Mouse (Mus musculus): ENCODE results near the gene Rab11fip3. TPM values are rescaled to one million over a fixed set of nuclear protein-coding genes. Genes with fewer than 3 reads are reported as not detected.
"Not testable (repeated sequence)": the region's sequence is repeated elsewhere in the genome, so short reads cannot be mapped to it uniquely, and the experiment has no call there.

Gene Rab11fip3
- polyA plus RNA-seq, 1 experiment from 2014 or later = 42.8 TPM

DNA sequence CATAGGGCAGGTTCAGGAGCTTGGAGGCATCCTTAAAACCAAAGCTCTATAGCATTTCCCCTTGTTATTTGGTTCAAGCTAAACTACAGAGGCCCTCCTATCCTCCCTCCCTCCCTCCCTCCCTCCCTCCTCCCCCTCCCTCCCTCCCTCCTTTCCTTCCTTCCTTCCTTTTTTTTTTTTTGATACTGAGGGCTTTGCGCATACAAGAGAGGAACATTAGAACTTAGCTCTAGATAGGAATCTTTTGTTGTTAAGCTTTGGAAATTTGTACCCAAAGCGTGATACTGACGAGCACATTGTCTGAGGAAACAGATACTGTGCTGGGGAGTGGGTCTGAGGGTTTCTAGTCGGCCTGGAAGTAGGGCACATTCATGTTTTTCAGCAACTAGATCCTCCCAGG is 36.3 kb upstream of the Rab11fip3 start:
- Histone ChIP-seq H3K27ac (no peak overlapping the region), H3K4me1 (peaks cover under 1% of the 10 kb centered on the region; the same call in 1 of the 2 replicates), H3K4me2 (replicated peaks) (no peak overlapping the region), H3K27me3 (peaks cover 5% of the 10 kb centered on the region), H3K4me3 (no peak overlapping the region), H3K36me3 (no peaks in the 10 kb centered on the region), H3K9ac (no peak overlapping the region), H3K9me3 (replicated peaks) (no peaks in the 10 kb centered on the region)
- 68% methylated on average over 4 of the region's 4 CpGs for WGBS
- ATAC-seq (ENCODE audit: low FRiP score) = no peak

GRCm38 (mm10) chr17:26101478-26101877 is 32.1 kb upstream of the Rab11fip3 start:
- no peak overlapping the region for H3K4me2 ChIP-seq (replicated peaks)
- no peak overlapping the region for H3K27ac ChIP-seq
- no peaks in the 10 kb centered on the region for H3K9me3 ChIP-seq (replicated peaks)
- no peak overlapping the region for H3K9ac ChIP-seq
- no peaks in the 10 kb centered on the region for H3K27me3 ChIP-seq
- no peak for ATAC-seq (ENCODE audit: low FRiP score)
- no peaks in the 10 kb centered on the region for H3K36me3 ChIP-seq
- no peaks in the 10 kb centered on the region for H3K4me1 ChIP-seq
- H3K4me3 ChIP-seq = no peak overlapping the region
- WGBS = 30% methylated on average over 4 of the region's 4 CpGs

DNA sequence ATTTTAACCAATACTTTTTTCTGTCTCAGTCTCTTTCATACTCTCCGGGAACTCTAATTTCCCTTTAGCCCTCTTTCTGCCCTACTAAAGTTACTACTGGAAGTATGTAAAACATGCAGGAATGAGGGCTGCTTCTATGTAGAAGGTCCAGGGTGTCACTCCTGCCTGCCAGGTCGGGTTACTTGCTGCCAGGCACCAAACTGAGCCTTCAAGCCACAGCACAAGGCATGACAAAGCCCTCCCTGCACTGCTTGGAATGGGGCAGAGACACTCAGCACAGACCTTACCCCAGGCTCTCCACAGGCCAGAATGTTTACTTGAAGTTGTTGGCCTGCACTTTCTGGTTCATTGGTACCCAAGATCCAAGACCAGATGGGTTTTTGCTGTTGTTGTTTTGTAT is 30.8 kb upstream of the Rab11fip3 start:
- no peak overlapping the region for H3K4me2 ChIP-seq (replicated peaks)
- no peaks in the 10 kb centered on the region for H3K36me3 ChIP-seq
- ATAC-seq (ENCODE audit: low FRiP score) = no peak
- peaks cover 4% of the 10 kb centered on the region; the same call in 1 of the 2 replicates for H3K4me1 ChIP-seq
- no peak overlapping the region for H3K4me3 ChIP-seq
- no peak overlapping the region for H3K9ac ChIP-seq
- H3K27ac ChIP-seq = no peak overlapping the region
- H3K27me3 ChIP-seq = no peaks in the 10 kb centered on the region
- H3K9me3 ChIP-seq (replicated peaks) = no peaks in the 10 kb centered on the region
- WGBS = 37% methylated on average over 2 of the region's 2 CpGs

DNA sequence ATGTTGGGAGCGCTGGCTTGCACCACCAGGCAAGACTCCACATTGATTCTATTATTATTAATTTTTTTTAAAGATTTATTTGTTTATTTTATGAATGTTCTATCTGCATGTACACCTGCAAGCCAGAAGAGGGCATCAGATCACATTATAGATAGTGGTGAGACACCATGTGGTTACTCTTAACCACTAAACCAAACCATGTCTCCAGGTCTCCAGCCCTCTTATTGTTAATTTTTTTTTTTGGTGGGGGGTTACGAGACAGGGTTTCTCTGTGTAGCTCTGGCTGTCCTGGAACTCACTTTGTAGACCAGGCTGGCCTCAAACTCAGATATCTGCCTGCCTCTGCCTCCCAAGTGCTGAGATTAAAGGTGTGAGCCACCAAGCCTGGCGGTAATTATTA is 30.0 kb upstream of the Rab11fip3 start:
- not testable (repeated sequence) for H3K4me3 ChIP-seq; H3K27ac ChIP-seq; H3K4me2 ChIP-seq (replicated peaks); H3K9me3 ChIP-seq (replicated peaks); H3K4me1 ChIP-seq; H3K36me3 ChIP-seq; ATAC-seq (ENCODE audit: low FRiP score); H3K9ac ChIP-seq; H3K27me3 ChIP-seq
- 66% methylated on average over 3 of the region's 3 CpGs for WGBS

DNA sequence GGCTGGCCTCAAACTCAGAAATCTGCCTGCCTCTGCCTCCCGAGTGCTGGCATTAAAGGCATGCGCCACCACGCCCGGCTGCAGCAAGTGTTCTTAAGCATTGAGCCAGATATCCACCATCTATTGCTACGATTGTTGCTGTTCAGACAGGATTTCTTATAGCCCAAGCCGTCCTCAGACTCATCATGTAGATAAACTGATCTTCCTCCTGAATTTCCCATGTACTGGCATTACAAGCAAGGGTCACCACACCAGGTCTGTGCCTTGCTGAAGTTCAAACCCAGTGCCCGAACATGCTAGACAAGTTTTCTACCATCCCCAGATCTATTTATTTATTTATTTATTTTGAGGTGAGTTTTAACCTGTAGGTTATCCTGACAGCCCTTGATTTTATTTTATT is 29.1 kb upstream of the Rab11fip3 start:
- H3K4me3 ChIP-seq = no peak overlapping the region
- no peak for ATAC-seq (ENCODE audit: low FRiP score)
- H3K36me3 ChIP-seq = no peaks in the 10 kb centered on the region
- no peaks in the 10 kb centered on the region for H3K9me3 ChIP-seq (replicated peaks)
- WGBS = 93% methylated on average over 7 of the region's 7 CpGs
- H3K9ac ChIP-seq = no peak overlapping the region
- no peaks in the 10 kb centered on the region for H3K27me3 ChIP-seq
- no peak overlapping the region for H3K27ac ChIP-seq
- no peak overlapping the region for H3K4me2 ChIP-seq (replicated peaks)
- H3K4me1 ChIP-seq = peaks cover 12% of the 10 kb centered on the region

DNA sequence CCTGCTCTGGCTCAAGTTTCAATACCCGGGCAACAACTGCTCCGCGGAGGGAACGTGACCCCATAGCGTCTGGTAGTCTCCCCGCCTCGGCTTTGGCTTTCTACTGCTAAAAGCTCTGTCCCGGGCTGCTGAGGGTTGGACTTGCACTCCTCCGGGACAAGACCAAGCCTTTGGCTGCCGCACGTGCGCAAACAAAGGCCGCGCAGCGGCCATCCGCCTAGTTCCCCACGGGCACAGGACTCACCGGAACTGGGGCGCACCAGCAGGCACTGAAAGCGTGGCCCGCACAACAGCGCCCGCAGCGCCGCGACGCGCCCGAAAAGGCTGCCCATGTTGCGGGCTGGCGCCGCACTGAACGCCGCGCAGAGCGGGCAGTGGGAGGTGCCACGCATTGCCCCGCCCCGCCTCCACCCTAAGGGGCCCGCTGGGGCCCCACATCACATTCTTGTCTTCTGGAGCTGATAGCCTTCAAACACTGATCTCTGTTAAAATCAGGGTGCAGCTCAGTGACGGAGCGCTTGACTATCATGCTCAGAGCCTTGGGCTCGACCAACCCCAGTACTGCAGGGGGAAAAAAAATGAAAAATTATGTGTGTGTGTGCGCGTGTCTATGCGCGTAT is 25.9 kb upstream of the Rab11fip3 start, which contains the start of gene Nme4:
Nme4 (minus strand) TSS at position 482 of the 620 bp plus-strand sequence.
- ATAC-seq (ENCODE audit: low FRiP score) = peak; percentile 69
- Histone ChIP-seq H3K27ac (peak within 1 kb of the TSS; percentile 62), H3K4me2 (replicated peaks) (peak within 1 kb of the TSS; percentile 86), H3K4me1 (peaks cover 12% of the 10 kb centered on the region), H3K9ac (peak within 1 kb of the TSS; percentile 74), H3K27me3 (no peaks in the 10 kb centered on the region), H3K9me3 (replicated peaks) (no peaks in the 10 kb centered on the region), H3K4me3 (peak within 1 kb of the TSS; percentile 57), H3K36me3 (peaks cover 8% of the 10 kb centered on the region; the same call in 1 of the 2 replicates)
- 3% methylated on average over 47 of the region's 47 CpGs for WGBS

- Histone ChIP-seq H3K4me1 (peaks cover 15% of the 10 kb centered on the region), H3K4me3 (peak overlapping the region; percentile 57), H3K9me3 (replicated peaks) (no peaks in the 10 kb centered on the region), H3K36me3 (peaks cover 8% of the 10 kb centered on the region; the same call in 1 of the 2 replicates), H3K9ac (peak overlapping the region; percentile 74), H3K4me2 (replicated peaks) (peak overlapping the region; percentile 86), H3K27me3 (no peaks in the 10 kb centered on the region), H3K27ac (peak overlapping the region; percentile 62)
- ATAC-seq (ENCODE audit: low FRiP score) = no peak
- 35% methylated on average over 9 of the region's 9 CpGs for WGBS
Observed at GRCm38 (mm10) chr17:26094531-26095110, 25.3 kb upstream of the Rab11fip3 start.

DNA sequence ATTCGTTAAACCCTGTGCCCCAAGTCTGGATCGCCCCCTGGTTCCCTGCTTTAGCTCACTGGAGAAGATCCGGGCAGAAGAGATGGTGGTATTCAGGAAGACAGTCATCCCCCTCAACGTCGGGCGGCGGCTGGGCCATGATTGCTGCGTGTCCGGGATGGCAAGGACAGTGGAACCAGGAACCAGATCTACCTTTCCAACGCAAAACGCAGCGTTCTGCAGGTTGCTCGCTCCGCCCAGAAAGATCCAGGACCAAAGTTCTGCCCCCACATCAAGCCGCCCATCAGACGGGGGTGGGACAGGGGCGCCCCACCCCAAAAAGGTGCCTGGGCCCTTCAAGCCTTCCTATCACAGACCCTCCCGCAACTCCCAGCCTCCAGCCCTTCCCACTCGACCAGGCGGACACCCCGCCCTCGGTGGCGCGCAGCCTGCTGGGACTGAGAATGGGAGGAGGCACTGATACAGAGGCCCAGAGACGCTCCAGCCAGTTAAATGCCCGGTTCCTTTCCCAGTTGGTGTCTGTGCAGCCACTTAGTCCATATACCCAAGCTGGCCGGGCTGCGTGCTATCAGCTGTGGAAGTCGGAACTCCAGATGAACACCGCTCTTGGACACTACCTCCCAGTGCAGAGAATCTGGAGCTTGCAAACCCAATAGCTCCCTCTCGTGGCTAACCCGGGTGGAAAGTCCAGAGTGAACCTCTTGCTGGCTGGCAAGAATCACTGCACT is 20.7 kb upstream of the Rab11fip3 start, which contains the start of gene Decr2:
Decr2 (minus strand) TSS at position 433 of the 728 bp plus-strand sequence.
- peak within 1 kb of the TSS; percentile 59 for H3K4me2 ChIP-seq (replicated peaks)

DNA sequence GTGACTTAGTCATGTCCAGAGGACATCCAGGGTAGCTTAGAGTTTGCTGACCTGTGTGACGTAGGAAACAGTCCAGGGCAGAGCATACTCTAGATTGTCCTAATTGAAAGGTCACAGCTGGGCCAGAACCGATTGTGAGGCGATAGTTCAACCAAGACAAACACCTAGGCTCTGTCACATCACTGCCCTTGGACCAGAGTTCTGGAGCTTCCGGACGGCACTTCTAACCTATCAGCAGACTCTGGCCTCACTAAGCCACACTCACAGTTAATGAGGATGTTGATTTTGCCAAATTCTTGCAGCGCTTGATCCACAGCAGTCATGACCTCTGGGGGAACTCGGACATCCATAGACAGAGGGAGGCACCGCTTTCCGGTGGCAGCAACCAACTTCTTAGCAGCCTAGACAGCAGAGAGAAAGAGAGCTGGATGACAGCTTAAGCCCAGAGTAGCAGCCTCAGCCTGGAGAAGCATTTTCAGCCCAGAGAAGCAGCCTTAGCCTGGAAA is 17.8 kb upstream of the Rab11fip3 start:
- Histone ChIP-seq H3K9me3 (replicated peaks) (no peaks in the 10 kb centered on the region), H3K4me2 (replicated peaks) (no peak overlapping the region), H3K27me3 (no peaks in the 10 kb centered on the region), H3K36me3 (peaks cover 15% of the 10 kb centered on the region), H3K4me3 (no peak overlapping the region), H3K27ac (no peak overlapping the region), H3K9ac (no peak overlapping the region), H3K4me1 (peaks cover 5% of the 10 kb centered on the region; the same call in 1 of the 2 replicates)
- no peak for ATAC-seq (ENCODE audit: low FRiP score)
- 87% methylated on average over 9 of the region's 9 CpGs for WGBS

More for the DNA sequence above, 20.7 kb upstream of the Rab11fip3 start, which contains the start of gene Decr2:
- H3K27ac ChIP-seq = peak within 1 kb of the TSS; percentile 76
- peaks cover 13% of the 10 kb centered on the region for H3K4me1 ChIP-seq
- H3K9me3 ChIP-seq (replicated peaks) = no peaks in the 10 kb centered on the region
- peak within 1 kb of the TSS; percentile 48 for H3K4me3 ChIP-seq
- no peaks in the 10 kb centered on the region for H3K27me3 ChIP-seq
- peaks cover 8% of the 10 kb centered on the region; the same call in 1 of the 2 replicates for H3K36me3 ChIP-seq
- WGBS = 3% methylated on average over 32 of the region's 32 CpGs
- ATAC-seq (ENCODE audit: low FRiP score) = peak; percentile 81
- peak within 1 kb of the TSS; percentile 71 for H3K9ac ChIP-seq

GRCm38 (mm10) chr17:26080867-26081266 is 11.5 kb upstream of the Rab11fip3 start:
- Histone ChIP-seq H3K4me3 (no peak overlapping the region), H3K27ac (no peak overlapping the region), H3K9ac (no peak overlapping the region), H3K4me1 (no peaks in the 10 kb centered on the region), H3K9me3 (replicated peaks) (no peaks in the 10 kb centered on the region), H3K4me2 (replicated peaks) (no peak overlapping the region), H3K36me3 (peaks cover 14% of the 10 kb centered on the region), H3K27me3 (peaks cover 8% of the 10 kb centered on the region)
- WGBS = 32% methylated on average over 2 of the region's 2 CpGs
- ATAC-seq (ENCODE audit: low FRiP score) = no peak

DNA sequence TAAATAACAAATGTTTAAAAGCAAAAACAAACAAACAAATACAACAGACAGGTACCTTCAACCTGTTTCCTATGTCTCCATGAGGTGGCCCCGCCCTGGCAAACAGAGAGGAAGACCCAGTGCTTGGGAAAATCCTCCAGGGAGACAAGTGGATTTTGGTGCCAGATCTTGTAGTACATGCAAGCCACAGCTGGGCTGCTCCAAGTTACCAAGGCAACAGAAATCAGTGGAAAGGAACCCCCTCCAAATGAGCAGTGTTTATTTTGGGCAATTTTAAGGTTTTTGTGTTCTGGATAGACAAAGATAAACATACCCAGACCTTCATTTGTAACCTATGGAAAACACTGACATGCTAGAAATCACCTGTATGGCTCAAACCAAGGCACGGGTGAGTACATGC is 9.5 kb upstream of the Rab11fip3 start:
- Histone ChIP-seq H3K4me3 (no peak overlapping the region), H3K9me3 (replicated peaks) (no peaks in the 10 kb centered on the region), H3K27me3 (peaks cover 11% of the 10 kb centered on the region), H3K27ac (no peak overlapping the region), H3K9ac (no peak overlapping the region), H3K4me1 (no peaks in the 10 kb centered on the region), H3K4me2 (replicated peaks) (no peak overlapping the region), H3K36me3 (peaks cover 14% of the 10 kb centered on the region)
- WGBS = 73% methylated on average over 2 of the region's 2 CpGs
- ATAC-seq (ENCODE audit: low FRiP score) = no peak

- Histone ChIP-seq H3K9me3 (replicated peaks) (no peaks in the 10 kb centered on the region), H3K36me3 (no peaks in the 10 kb centered on the region), H3K4me2 (replicated peaks) (no peak overlapping the region), H3K4me3 (no peak overlapping the region), H3K27me3 (peaks cover 18% of the 10 kb centered on the region), H3K4me1 (no peaks in the 10 kb centered on the region), H3K27ac (no peak overlapping the region), H3K9ac (no peak overlapping the region)
- WGBS = 74% methylated on average over 3 of the region's 3 CpGs
- ATAC-seq (ENCODE audit: low FRiP score) = no peak
Observed at GRCm38 (mm10) chr17:26075246-26075645, 5.9 kb upstream of the Rab11fip3 start.
